Mouse (Mus musculus): Measurements from ENCODE around the gene Ttc29.

Gene Ttc29

GRCm38 (mm10) chr8:78423937-78424336 is 210.8 kb downstream of the Ttc29 start:
- no peak for DNase-seq (ENCODE audit: low read depth)

GRCm38 (mm10) chr8:78426455-78426854 is 213.4 kb downstream of the Ttc29 start:
- no peak for DNase-seq (ENCODE audit: low read depth)

- no peak for DNase-seq (ENCODE audit: low read depth)
Observed at GRCm38 (mm10) chr8:78426875-78427768, 214.0 kb downstream of the Ttc29 start.

GRCm38 (mm10) chr8:78427769-78428130 is 214.7 kb downstream of the Ttc29 start:
- DNase-seq (ENCODE audit: low read depth): no peak

- DNase-seq (ENCODE audit: low read depth): no peak
Observed at GRCm38 (mm10) chr8:78428148-78428547, 215.1 kb downstream of the Ttc29 start.

GRCm38 (mm10) chr8:78431356-78431755 is 218.3 kb downstream of the Ttc29 start:
- peak; percentile 34 for DNase-seq (ENCODE audit: low read depth)

- no peak for DNase-seq (ENCODE audit: low read depth)
Observed at GRCm38 (mm10) chr8:78432451-78432850, 219.4 kb downstream of the Ttc29 start.

- no peak for DNase-seq (ENCODE audit: low read depth)
Observed at GRCm38 (mm10) chr8:78433318-78433717, 220.2 kb downstream of the Ttc29 start.

GRCm38 (mm10) chr8:78434340-78434739 is 221.2 kb downstream of the Ttc29 start:
- no peak for DNase-seq (ENCODE audit: low read depth)

GRCm38 (mm10) chr8:78434823-78435623 is 221.9 kb downstream of the Ttc29 start:
- no peak for DNase-seq (ENCODE audit: low read depth)

GRCm38 (mm10) chr8:78435624-78435960 is 222.5 kb downstream of the Ttc29 start:
- no peak for DNase-seq (ENCODE audit: low read depth)

- DNase-seq (ENCODE audit: low read depth): no peak
Observed at GRCm38 (mm10) chr8:78436071-78436651, 223.1 kb downstream of the Ttc29 start, which contains the start of gene Pou4f2. Gene Pou4f2, minus strand, starts transcription at chr8:78436645.

- DNase-seq (ENCODE audit: low read depth): no peak
Observed at GRCm38 (mm10) chr8:78436661-78437060, 223.6 kb downstream of the Ttc29 start.

- no peak for DNase-seq (ENCODE audit: low read depth)
Observed at GRCm38 (mm10) chr8:78437140-78438045, 224.3 kb downstream of the Ttc29 start.

GRCm38 (mm10) chr8:78438121-78438520 is 225.0 kb downstream of the Ttc29 start:
- peak; percentile 7 for DNase-seq (ENCODE audit: low read depth)

- DNase-seq (ENCODE audit: low read depth): no peak
Observed at GRCm38 (mm10) chr8:78442781-78443180, 229.7 kb downstream of the Ttc29 start.

Measured in 416B (cell line).